Mouse (Mus musculus) kidney, embryonic 15.5 days (tissue): Measurements from ENCODE around the gene Bptf. TPM values are rescaled to one million over a fixed set of nuclear protein-coding genes. Genes with fewer than 3 reads are reported as not detected.
"Not testable (repeated sequence)": the region's sequence is repeated elsewhere in the genome, so short reads cannot be mapped to it uniquely, and the experiment has no call there.

ENCODE experiments used
- ATAC-seq: fragments of 200-750 bp; cut with Nextera tagmentation; replicated peaks from 2 replicates; pipeline ENCODE4 v1.8.0; 2017; ENCODE audit warnings: moderate TSS enrichment; ENCODE audit not compliant: low FRiP score
- H3K27ac ChIP-seq: fragments of 300-500 bp; sonication (generic); 2 replicates; pipeline ENCODE4 v1.5.1; 2015; ENCODE audit warnings: mild to moderate bottlenecking, inconsistent platforms
- H3K27me3 ChIP-seq: fragments of 300-500 bp; sonication (generic); 2 replicates; pipeline ENCODE4 v1.6.1; 2015; ENCODE audit warnings: inconsistent platforms
- H3K36me3 ChIP-seq: fragments of 300-500 bp; sonication (generic); 2 replicates; pipeline ENCODE4 v1.6.1; 2015; ENCODE audit warnings: inconsistent platforms
- H3K4me1 ChIP-seq: fragments of 300-500 bp; sonication (generic); 2 replicates; pipeline ENCODE4 v1.6.1; 2015; ENCODE audit warnings: inconsistent platforms
- H3K4me2 ChIP-seq: fragments of 300-500 bp; sonication (generic); 2 replicates; pipeline ENCODE4 v1.6.1; 2015; ENCODE audit warnings: moderate library complexity, mild to moderate bottlenecking, inconsistent platforms
- H3K4me3 ChIP-seq: fragments of 300-500 bp; sonication (generic); replicated peaks from 2 replicates; pipeline ENCODE4 v1.5.1; 2015; ENCODE audit warnings: mild to moderate bottlenecking, inconsistent platforms
- H3K9ac ChIP-seq: fragments of 300-500 bp; sonication (generic); 2 replicates; pipeline ENCODE4 v1.6.1; 2015; ENCODE audit warnings: mild to moderate bottlenecking, inconsistent platforms
- H3K9me3 ChIP-seq: fragments of 300-500 bp; sonication (generic); replicated peaks from 2 replicates; pipeline ENCODE4 v1.6.1; 2016; ENCODE audit warnings: inconsistent platforms
- WGBS: fragments of 180-500 bp; shearing (Covaris S2); methylation state at CpG from one replicate; pipeline ENCODE4 v1.1.7; 2015; ENCODE audit warnings: mixed read lengths; 5-methylcytosine and 5-hydroxymethylcytosine counted together
- polyA plus RNA-seq: library from polyadenylated mRNA; unstranded; fragments of >200 nt; fragmentation: Nextera tagmentation; extraction: Ambion mirVana; gene quantifications from 2 replicates; pipeline ENCODE4 v1.2.1, GENCODE M21; 2015

The Bptf gene
- polyA plus RNA-seq, 1 experiment from 2014 or later = 35.0 TPM

GRCm38 (mm10) chr11:107085866-107086265, 46.1 kb downstream of the Bptf start:
- Histone ChIP-seq H3K36me3 (peaks cover 79% of the 10 kb centered on the region), H3K9ac (no peak overlapping the region), H3K9me3 (no peaks in the 10 kb centered on the region), H3K27ac (no peak overlapping the region), H3K4me3 (no peak overlapping the region), H3K27me3 (no peaks in the 10 kb centered on the region), H3K4me2 (no peak overlapping the region), H3K4me1 (no peaks in the 10 kb centered on the region)
- WGBS = 86% methylated on average over 5 of the region's 5 CpGs
- ATAC-seq = no peak

GRCm38 (mm10) chr11:107083480-107083879, 48.4 kb downstream of the Bptf start:
- peaks cover 85% of the 10 kb centered on the region for H3K36me3 ChIP-seq
- H3K9me3 ChIP-seq = no peaks in the 10 kb centered on the region
- H3K9ac ChIP-seq = no peak overlapping the region
- no peaks in the 10 kb centered on the region for H3K4me1 ChIP-seq
- H3K27ac ChIP-seq = no peak overlapping the region
- no peak for ATAC-seq
- no peak overlapping the region for H3K4me2 ChIP-seq
- 85% methylated on average over 5 of the region's 5 CpGs for WGBS
- no peak overlapping the region for H3K4me3 ChIP-seq
- no peaks in the 10 kb centered on the region for H3K27me3 ChIP-seq

- Histone ChIP-seq H3K27ac (no peak overlapping the region), H3K9me3 (no peaks in the 10 kb centered on the region), H3K4me3 (no peak overlapping the region), H3K27me3 (no peaks in the 10 kb centered on the region), H3K36me3 (peaks cover 96% of the 10 kb centered on the region), H3K9ac (no peak overlapping the region), H3K4me1 (no peaks in the 10 kb centered on the region), H3K4me2 (no peak overlapping the region)
- no peak for ATAC-seq
- 82% methylated on average over 11 of the region's 11 CpGs for WGBS
Measured at GRCm38 (mm10) chr11:107065216-107065785, 66.6 kb downstream of the Bptf start.

- peaks cover 95% of the 10 kb centered on the region for H3K36me3 ChIP-seq
- no peaks in the 10 kb centered on the region for H3K9me3 ChIP-seq
- H3K4me3 ChIP-seq = no peak overlapping the region
- no peak overlapping the region for H3K4me2 ChIP-seq
- H3K4me1 ChIP-seq = no peaks in the 10 kb centered on the region
- WGBS = 89% methylated on average over 1 of the region's 1 CpGs
- no peak for ATAC-seq
- H3K27me3 ChIP-seq = no peaks in the 10 kb centered on the region
- H3K27ac ChIP-seq = no peak overlapping the region
- no peak overlapping the region for H3K9ac ChIP-seq
Measured at GRCm38 (mm10) chr11:107064590-107064989, 67.3 kb downstream of the Bptf start.

- peaks cover 97% of the 10 kb centered on the region for H3K36me3 ChIP-seq
- 93% methylated on average over 3 of the region's 3 CpGs for WGBS
- no peak overlapping the region for H3K27ac ChIP-seq
- ATAC-seq = no peak
- H3K4me2 ChIP-seq = no peak overlapping the region
- no peaks in the 10 kb centered on the region for H3K27me3 ChIP-seq
- no peak overlapping the region for H3K9ac ChIP-seq
- no peak overlapping the region for H3K4me3 ChIP-seq
- H3K9me3 ChIP-seq = no peaks in the 10 kb centered on the region
- no peaks in the 10 kb centered on the region for H3K4me1 ChIP-seq
Measured at GRCm38 (mm10) chr11:107063067-107063466, 68.9 kb downstream of the Bptf start.

GRCm38 (mm10) chr11:107060941-107061340, 71.0 kb downstream of the Bptf start:
- Histone ChIP-seq H3K4me1 (no peaks in the 10 kb centered on the region), H3K36me3 (peaks cover 97% of the 10 kb centered on the region), H3K4me2 (no peak overlapping the region), H3K9me3 (no peaks in the 10 kb centered on the region), H3K27me3 (no peaks in the 10 kb centered on the region), H3K9ac (no peak overlapping the region), H3K27ac (no peak overlapping the region), H3K4me3 (no peak overlapping the region)
- WGBS = 90% methylated on average over 1 of the region's 1 CpGs
- no peak for ATAC-seq

GRCm38 (mm10) chr11:107059634-107060033, 72.3 kb downstream of the Bptf start:
- H3K27ac ChIP-seq, H3K4me1 ChIP-seq, H3K4me2 ChIP-seq, H3K4me3 ChIP-seq, ATAC-seq, H3K27me3 ChIP-seq, H3K9ac ChIP-seq, H3K9me3 ChIP-seq: not testable (repeated sequence)
- 93% methylated on average over 3 of the region's 3 CpGs for WGBS
- H3K36me3 ChIP-seq = peaks cover 97% of the 10 kb centered on the region

- H3K4me1 ChIP-seq = no peaks in the 10 kb centered on the region
- WGBS = 95% methylated on average over 6 of the region's 6 CpGs
- no peaks in the 10 kb centered on the region for H3K27me3 ChIP-seq
- H3K36me3 ChIP-seq = peaks cover 99% of the 10 kb centered on the region
- H3K9me3 ChIP-seq = no peaks in the 10 kb centered on the region
- no peak overlapping the region for H3K4me2 ChIP-seq
- no peak overlapping the region for H3K27ac ChIP-seq
- H3K9ac ChIP-seq = no peak overlapping the region
- H3K4me3 ChIP-seq = no peak overlapping the region
- no peak for ATAC-seq
Measured at GRCm38 (mm10) chr11:107057391-107057790, 74.5 kb downstream of the Bptf start.

GRCm38 (mm10) chr11:107054870-107055269, 77.1 kb downstream of the Bptf start:
- H3K27ac ChIP-seq = no peak overlapping the region
- 89% methylated on average over 6 of the region's 6 CpGs for WGBS
- ATAC-seq = no peak

GRCm38 (mm10) chr11:107046766-107047620, 84.9 kb downstream of the Bptf start:
- WGBS = 91% methylated on average over 15 of the region's 15 CpGs
- H3K4me3 ChIP-seq = no peak overlapping the region
- H3K27me3 ChIP-seq = no peaks in the 10 kb centered on the region
- no peaks in the 10 kb centered on the region for H3K9me3 ChIP-seq
- no peak for ATAC-seq
- no peak overlapping the region for H3K27ac ChIP-seq
- H3K36me3 ChIP-seq = peaks cover 63% of the 10 kb centered on the region
- no peaks in the 10 kb centered on the region for H3K4me1 ChIP-seq
- H3K4me2 ChIP-seq = no peak overlapping the region
- H3K9ac ChIP-seq = no peak overlapping the region

More at GRCm38 (mm10) chr11:107054870-107055269, 77.1 kb downstream of the Bptf start:
- Histone ChIP-seq H3K9me3 (no peaks in the 10 kb centered on the region), H3K9ac (no peak overlapping the region), H3K27me3 (no peaks in the 10 kb centered on the region), H3K4me2 (no peak overlapping the region), H3K4me3 (no peak overlapping the region), H3K36me3 (peaks cover 84% of the 10 kb centered on the region), H3K4me1 (no peaks in the 10 kb centered on the region)

GRCm38 (mm10) chr11:107045546-107045945, 86.4 kb downstream of the Bptf start:
- no peak overlapping the region for H3K4me2 ChIP-seq
- H3K27me3 ChIP-seq = no peaks in the 10 kb centered on the region
- H3K9ac ChIP-seq = no peak overlapping the region
- H3K4me3 ChIP-seq = no peak overlapping the region
- no peaks in the 10 kb centered on the region for H3K4me1 ChIP-seq
- 95% methylated on average over 4 of the region's 4 CpGs for WGBS
- no peak for ATAC-seq
- H3K27ac ChIP-seq = no peak overlapping the region
- peaks cover 71% of the 10 kb centered on the region for H3K36me3 ChIP-seq
- no peaks in the 10 kb centered on the region for H3K9me3 ChIP-seq

- no peak overlapping the region for H3K27ac ChIP-seq
Measured at GRCm38 (mm10) chr11:107044321-107044720, 87.6 kb downstream of the Bptf start.

More at GRCm38 (mm10) chr11:107044321-107044720, 87.6 kb downstream of the Bptf start:
- ATAC-seq = no peak
- H3K9me3 ChIP-seq = no peaks in the 10 kb centered on the region
- H3K4me1 ChIP-seq = no peaks in the 10 kb centered on the region
- H3K4me3 ChIP-seq = no peak overlapping the region
- H3K27me3 ChIP-seq = no peaks in the 10 kb centered on the region
- 55% methylated on average over 5 of the region's 5 CpGs for WGBS
- H3K36me3 ChIP-seq = peaks cover 84% of the 10 kb centered on the region
- H3K9ac ChIP-seq = no peak overlapping the region
- no peak overlapping the region for H3K4me2 ChIP-seq
